Mouse (Mus musculus) heart, adult 2 months (tissue): ENCODE data around the gene Asic2.

Source experiments
- EP300 ChIP-seq: fragments of 200-500 bp; IDR thresholded peaks from 2 replicates; pipeline ENCODE4 v1.6.1; 2011; ENCODE audit warnings: low read depth, low read length, control low read depth; ENCODE audit not compliant: insufficient read depth
- POLR2A ChIP-seq: fragments of 200-500 bp; IDR thresholded peaks from 2 replicates; pipeline ENCODE4 v1.6.1; 2011; ENCODE audit warnings: mild to moderate bottlenecking, low read depth, low read length, control low read depth; ENCODE audit not compliant: insufficient read depth

DNA sequence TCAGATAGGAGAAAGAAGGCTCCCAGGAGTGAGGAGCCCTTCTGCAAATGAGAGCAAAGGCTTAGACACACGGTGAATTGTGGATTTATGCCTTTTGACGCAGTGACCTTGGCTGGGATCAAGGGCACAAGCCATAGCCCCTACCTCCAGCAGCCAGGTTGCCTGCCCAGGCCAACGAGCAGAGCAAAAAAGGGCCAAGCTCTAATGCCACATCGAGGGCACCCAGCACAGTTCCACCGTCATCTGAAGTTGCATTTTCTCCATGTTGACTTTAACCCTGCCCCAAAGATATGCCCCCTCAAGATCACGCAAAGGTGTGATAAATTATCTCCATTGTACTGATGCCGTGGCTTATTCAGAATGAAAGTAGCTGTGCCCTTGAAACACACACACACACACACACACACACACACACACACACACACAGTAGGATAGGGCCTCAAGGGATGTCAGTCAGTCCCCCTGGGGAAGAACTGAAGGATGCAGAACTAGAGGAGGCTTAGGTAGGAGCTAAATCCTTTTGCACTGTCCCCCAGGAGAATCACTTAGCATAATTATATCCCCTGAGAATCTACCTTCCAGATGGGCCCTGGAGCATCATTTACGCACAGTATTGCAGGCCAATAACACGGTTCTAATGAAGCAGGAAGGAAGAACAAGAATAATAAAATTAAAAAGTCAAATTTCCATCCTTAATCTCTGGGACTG is 96.6 kb downstream of the Asic2 start:
- TF ChIP-seq EP300 = no peak
- no peak for TF ChIP-seq POLR2A
